Mouse (Mus musculus) olfactory bulb, adult 2 months (tissue): ENCODE data around the gene Xdh.

Experiments
- CTCF ChIP-seq: fragments of 200-500 bp; IDR thresholded peaks from 2 replicates; pipeline ENCODE4 v1.5.1; 2012; ENCODE audit warnings: low read depth, mild to moderate bottlenecking, low read length, moderate library complexity; ENCODE audit not compliant: insufficient read depth
- POLR2A ChIP-seq: fragments of 200-500 bp; IDR thresholded peaks from 2 replicates; pipeline ENCODE4 v1.6.1; 2012; ENCODE audit warnings: mild to moderate bottlenecking, low read depth, low read length, moderate library complexity; ENCODE audit not compliant: insufficient read depth

DNA sequence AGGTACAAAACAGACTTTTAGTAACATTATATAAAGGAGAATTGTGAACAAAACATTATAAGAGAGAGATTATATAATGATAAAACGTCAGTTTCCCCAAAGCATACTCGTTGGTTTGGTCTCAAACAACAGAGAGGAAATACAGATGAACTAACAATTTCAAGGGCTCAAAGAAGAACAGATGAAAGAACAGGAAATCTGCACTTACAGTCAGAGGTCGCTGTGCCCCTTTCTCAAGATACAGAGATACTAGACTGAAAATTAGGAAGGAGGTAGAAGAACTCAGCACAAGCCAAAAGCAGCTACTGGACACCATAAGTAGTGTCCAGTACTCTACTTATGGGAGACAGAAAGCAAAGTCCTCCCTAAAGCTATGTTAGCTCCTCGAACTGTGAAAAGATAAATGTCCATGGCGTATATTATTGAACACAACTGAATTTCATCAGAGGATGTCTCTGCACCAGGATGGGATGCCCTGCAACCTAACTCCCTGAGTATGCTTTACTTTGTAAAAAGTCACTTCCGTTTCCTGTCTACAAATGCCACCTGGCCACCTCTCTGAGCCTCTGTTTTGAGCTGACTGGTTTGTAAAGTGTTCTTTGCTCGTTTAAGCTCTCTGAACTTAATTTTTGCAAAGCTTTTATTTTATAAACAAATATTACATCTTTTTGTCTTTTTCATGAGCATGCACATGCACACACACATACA, 44.8 kb downstream of the Xdh start:
- no peak for TF ChIP-seq CTCF
- TF ChIP-seq POLR2A: no peak
